Mouse (Mus musculus) midbrain, postnatal 0 days (tissue): Measurements from ENCODE around the gene Ppp1r21. TPM values are rescaled to one million over a fixed set of nuclear protein-coding genes. Genes with fewer than 3 reads are reported as not detected.

Experiments used
- ATAC-seq: fragments of 200-750 bp; cut with Nextera tagmentation; 2 replicates; pipeline ENCODE4 v1.8.0; 2017; ENCODE audit warnings: moderate number of reproducible peaks, mild to moderate bottlenecking, moderate TSS enrichment, moderate library complexity; ENCODE audit not compliant: low FRiP score
- DNase-seq: peaks from one replicate; pipeline ENCODE4 v3.0.0-alpha.2; 2015; ENCODE audit warnings: low spot score
- H3K27ac ChIP-seq: fragments of 300-500 bp; sonication (generic); 2 replicates; pipeline ENCODE4 v1.5.1; 2014; ENCODE audit warnings: low read depth, mild to moderate bottlenecking, low read length, mixed read lengths
- H3K27me3 ChIP-seq: fragments of 300-500 bp; sonication (generic); 2 replicates; pipeline ENCODE4 v1.6.1; 2014; ENCODE audit warnings: low read length, control low read depth, mixed read lengths; ENCODE audit not compliant: insufficient read depth
- H3K36me3 ChIP-seq: fragments of 300-500 bp; sonication (generic); 2 replicates; pipeline ENCODE4 v1.6.1; 2014; ENCODE audit warnings: low read length, control low read depth, mixed read lengths; ENCODE audit not compliant: insufficient read depth
- H3K4me1 ChIP-seq: fragments of 300-500 bp; sonication (generic); 2 replicates; pipeline ENCODE4 v1.6.1; 2014; ENCODE audit warnings: mild to moderate bottlenecking, control low read depth, antibody characterized with exemption, low read length, mixed read lengths; ENCODE audit not compliant: insufficient read depth
- H3K4me2 ChIP-seq: fragments of 300-500 bp; sonication (generic); 2 replicates; pipeline ENCODE4 v1.6.1; 2014; ENCODE audit warnings: low read depth, mild to moderate bottlenecking, low read length, mixed read lengths; ENCODE audit not compliant: poor library complexity, severe bottlenecking
- H3K4me3 ChIP-seq: fragments of 300-500 bp; sonication (generic); 2 replicates; pipeline ENCODE4 v1.5.1; 2014; ENCODE audit warnings: low read depth, mild to moderate bottlenecking, low read length, moderate library complexity
- H3K9ac ChIP-seq: fragments of 300-500 bp; sonication (generic); replicated peaks from 2 replicates; pipeline ENCODE4 v1.6.1; 2014; ENCODE audit warnings: mild to moderate bottlenecking, low read length, moderate library complexity, mixed read lengths; ENCODE audit not compliant: poor library complexity, severe bottlenecking
- H3K9me3 ChIP-seq: fragments of 300-500 bp; sonication (generic); 2 replicates; pipeline ENCODE4 v1.6.1; 2016; ENCODE audit warnings: low read length, control low read depth
- CTCF ChIP-seq: IDR thresholded peaks from 2 replicates; pipeline ENCODE4 v1.5.1; 2016; ENCODE audit warnings: antibody characterized with exemption, mild to moderate bottlenecking
- WGBS: fragments of 180-500 bp; shearing (Covaris S2); extraction: QIAGEN DNeasy Blood & Tissue Kit; methylation state at CpG from one replicate; pipeline ENCODE4 v1.1.7; 2014; 5-methylcytosine and 5-hydroxymethylcytosine counted together
- polyA plus RNA-seq: library from polyadenylated mRNA; unstranded; fragments of >200 nt; fragmentation: Nextera tagmentation; extraction: Ambion mirVana; gene quantifications from 2 replicates; pipeline ENCODE4 v1.2.1, GENCODE M21; 2015
- total RNA-seq: library from RNA; depleted of rRNA; stranded (reverse); fragments of >200 nt; gene quantifications from 2 replicates; pipeline ENCODE4 v1.2.3, GENCODE M21; 2014

Ppp1r21 gene
- total and polyA plus RNA-seq, 2 experiments from 2014 or later = 36.7 to 44.1 TPM

DNA sequence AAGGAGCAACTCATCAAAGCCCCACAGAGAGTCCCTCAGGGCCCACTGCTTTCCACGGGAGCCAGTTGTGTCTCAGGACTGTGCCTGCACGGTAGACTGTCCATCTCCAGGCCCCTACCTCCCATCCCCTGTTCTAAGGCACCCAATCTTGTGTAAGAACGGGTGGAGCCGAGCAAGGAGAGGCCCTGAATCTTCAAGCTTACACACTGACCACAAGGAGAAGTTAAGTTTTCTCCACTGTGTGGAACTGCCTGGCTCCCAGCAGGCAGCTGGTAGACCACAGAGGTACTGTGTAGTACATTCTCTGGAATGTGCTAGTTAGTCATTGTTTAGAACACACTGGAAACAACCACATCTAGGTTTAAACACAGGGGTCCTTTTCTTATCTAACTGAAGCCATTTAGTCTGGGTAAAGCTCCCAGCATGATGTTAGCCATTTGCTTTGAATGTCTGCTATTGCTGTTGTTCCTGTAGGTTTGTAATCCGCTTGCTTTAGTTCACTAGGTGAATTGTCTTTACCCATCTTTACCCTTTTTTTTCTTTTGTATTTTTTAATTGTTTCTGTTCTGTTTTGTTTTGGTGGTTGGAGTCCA is 31.7 kb upstream of the Ppp1r21 start:
- no peak for DNase-seq
- no peak for ATAC-seq
- H3K27ac ChIP-seq = no peak overlapping the region
- no peak overlapping the region for H3K4me2 ChIP-seq
- TF ChIP-seq CTCF = no peak
- no peak overlapping the region for H3K4me3 ChIP-seq
- no peaks in the 10 kb centered on the region for H3K36me3 ChIP-seq
- no peaks in the 10 kb centered on the region for H3K9me3 ChIP-seq
- no peak overlapping the region for H3K9ac ChIP-seq
- 76% methylated on average over 5 of the region's 5 CpGs for WGBS
- H3K27me3 ChIP-seq = no peaks in the 10 kb centered on the region
- peaks cover 5% of the 10 kb centered on the region for H3K4me1 ChIP-seq

DNA sequence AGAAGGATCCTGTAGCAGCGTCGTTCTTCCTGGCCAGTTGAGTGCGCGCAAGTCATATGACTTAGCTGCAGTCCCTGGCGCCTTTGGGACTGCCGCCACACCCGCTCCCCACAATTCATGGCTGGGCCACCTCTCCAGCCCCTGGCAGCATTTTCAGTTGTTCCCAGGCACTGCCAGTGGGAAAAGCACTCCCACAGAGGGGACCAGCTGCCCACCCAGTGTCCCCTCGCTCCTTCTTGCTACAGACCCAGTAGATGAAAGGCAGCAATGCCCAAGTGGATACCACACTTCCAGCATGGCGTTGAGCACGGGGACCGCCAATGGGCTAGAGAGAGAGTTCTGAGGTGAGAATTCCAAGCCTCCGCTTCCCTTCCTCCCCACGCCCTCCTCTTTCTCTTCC is 25.9 kb upstream of the Ppp1r21 start:
- no peak for DNase-seq
- H3K9me3 ChIP-seq = no peaks in the 10 kb centered on the region
- no peaks in the 10 kb centered on the region for H3K27me3 ChIP-seq
- H3K27ac ChIP-seq = no peak overlapping the region
- H3K9ac ChIP-seq = no peak overlapping the region
- ATAC-seq = no peak
- peaks cover 5% of the 10 kb centered on the region; the same call in 1 of the 2 replicates for H3K4me1 ChIP-seq
- 93% methylated on average over 13 of the region's 13 CpGs for WGBS
- no peak overlapping the region for H3K4me2 ChIP-seq
- H3K36me3 ChIP-seq = no peaks in the 10 kb centered on the region
- H3K4me3 ChIP-seq = no peak overlapping the region
- TF ChIP-seq CTCF = no peak

DNA sequence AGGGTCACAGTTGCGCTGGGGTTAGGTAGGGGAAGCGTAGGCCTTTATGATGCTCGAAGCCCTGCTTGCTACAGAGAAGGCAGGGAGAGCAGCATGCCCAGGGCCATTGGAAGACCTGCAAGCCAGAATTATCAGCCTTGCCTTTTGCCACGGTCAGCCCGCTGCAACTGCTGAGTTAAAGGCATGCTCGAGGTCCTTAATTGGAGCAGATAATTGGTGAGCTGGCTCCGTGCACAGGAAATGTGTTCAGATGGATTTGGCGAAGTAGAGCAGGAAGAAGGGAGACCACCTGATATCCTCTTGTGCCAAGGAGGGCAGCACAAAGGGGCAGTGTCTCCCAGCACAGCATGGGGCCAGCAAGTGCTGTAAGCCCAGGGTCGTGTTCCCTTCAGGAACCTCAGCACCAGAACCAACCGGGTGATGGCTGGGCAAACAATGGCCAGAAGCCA is 24.6 kb upstream of the Ppp1r21 start:
- WGBS = 32% methylated on average over 10 of the region's 10 CpGs
- no peaks in the 10 kb centered on the region for H3K27me3 ChIP-seq
- no peaks in the 10 kb centered on the region for H3K9me3 ChIP-seq
- peak; percentile 90 for ATAC-seq
- H3K4me2 ChIP-seq = no peak overlapping the region
- H3K4me1 ChIP-seq = peaks cover 5% of the 10 kb centered on the region; the same call in 1 of the 2 replicates
- H3K4me3 ChIP-seq = no peak overlapping the region
- no peak for TF ChIP-seq CTCF
- no peaks in the 10 kb centered on the region for H3K36me3 ChIP-seq
- H3K9ac ChIP-seq = no peak overlapping the region
- peak overlapping the region; percentile 32; the same call in 1 of the 2 replicates for H3K27ac ChIP-seq
- DNase-seq = peak; percentile 87

DNA sequence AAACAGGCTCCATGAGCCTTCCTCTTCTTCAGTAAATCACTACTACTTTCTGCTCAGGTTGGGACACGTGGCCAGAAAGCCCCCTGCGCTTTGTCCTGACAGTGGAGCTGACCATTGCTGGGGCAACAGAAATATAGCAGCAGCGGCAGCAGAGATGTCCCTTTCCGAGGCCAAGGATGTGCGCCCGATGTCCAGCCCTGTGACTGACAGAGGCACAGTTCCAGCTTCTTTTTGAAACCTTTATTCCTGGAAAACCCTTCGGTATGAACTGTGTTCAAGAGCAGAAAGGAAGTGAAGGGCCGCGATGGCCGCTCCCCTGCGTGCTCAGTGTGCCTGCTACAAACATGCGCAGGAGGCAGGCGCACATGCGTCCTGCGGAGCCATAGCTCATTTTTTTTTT is 24.0 kb upstream of the Ppp1r21 start:
- ATAC-seq (no peak; the same call in 1 of the 2 replicates), DNase-seq (no peak)
- no peak overlapping the region for H3K4me2 ChIP-seq
- H3K27ac ChIP-seq = no peak overlapping the region
- peaks cover 5% of the 10 kb centered on the region; the same call in 1 of the 2 replicates for H3K4me1 ChIP-seq
- H3K9ac ChIP-seq = no peak overlapping the region
- no peaks in the 10 kb centered on the region for H3K9me3 ChIP-seq
- 91% methylated on average over 15 of the region's 15 CpGs for WGBS
- no peak overlapping the region for H3K4me3 ChIP-seq
- H3K36me3 ChIP-seq = no peaks in the 10 kb centered on the region
- TF ChIP-seq CTCF = no peak
- H3K27me3 ChIP-seq = no peaks in the 10 kb centered on the region

DNA sequence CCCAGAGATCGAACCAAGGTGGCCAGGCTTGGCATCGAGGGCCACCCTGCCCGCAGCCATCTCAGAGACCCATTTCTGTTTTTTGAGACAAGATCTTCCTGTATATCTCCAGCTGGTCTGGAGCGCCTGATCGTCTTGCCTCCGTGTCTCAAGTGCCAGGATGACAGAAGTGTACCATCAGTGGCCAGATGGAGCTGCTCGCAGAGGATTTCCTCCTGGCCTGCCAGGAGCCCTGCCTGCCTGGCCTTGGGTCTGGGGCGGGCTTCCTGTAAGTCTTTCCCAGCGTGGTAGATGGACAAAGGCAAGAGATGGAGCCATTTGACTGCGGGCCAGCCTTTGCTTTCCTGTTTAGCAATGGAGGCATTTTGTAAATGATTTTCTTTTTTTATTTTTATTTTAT is 22.5 kb upstream of the Ppp1r21 start:
- Histone ChIP-seq H3K9ac (no peak overlapping the region), H3K9me3 (no peaks in the 10 kb centered on the region), H3K4me1 (peaks cover 5% of the 10 kb centered on the region; the same call in 1 of the 2 replicates), H3K4me3 (no peak overlapping the region), H3K4me2 (no peak overlapping the region), H3K27me3 (no peaks in the 10 kb centered on the region), H3K27ac (no peak overlapping the region), H3K36me3 (no peaks in the 10 kb centered on the region)
- no peak for TF ChIP-seq CTCF
- ATAC-seq (no peak), DNase-seq (peak; percentile 62)
- WGBS = 92% methylated on average over 10 of the region's 10 CpGs

DNA sequence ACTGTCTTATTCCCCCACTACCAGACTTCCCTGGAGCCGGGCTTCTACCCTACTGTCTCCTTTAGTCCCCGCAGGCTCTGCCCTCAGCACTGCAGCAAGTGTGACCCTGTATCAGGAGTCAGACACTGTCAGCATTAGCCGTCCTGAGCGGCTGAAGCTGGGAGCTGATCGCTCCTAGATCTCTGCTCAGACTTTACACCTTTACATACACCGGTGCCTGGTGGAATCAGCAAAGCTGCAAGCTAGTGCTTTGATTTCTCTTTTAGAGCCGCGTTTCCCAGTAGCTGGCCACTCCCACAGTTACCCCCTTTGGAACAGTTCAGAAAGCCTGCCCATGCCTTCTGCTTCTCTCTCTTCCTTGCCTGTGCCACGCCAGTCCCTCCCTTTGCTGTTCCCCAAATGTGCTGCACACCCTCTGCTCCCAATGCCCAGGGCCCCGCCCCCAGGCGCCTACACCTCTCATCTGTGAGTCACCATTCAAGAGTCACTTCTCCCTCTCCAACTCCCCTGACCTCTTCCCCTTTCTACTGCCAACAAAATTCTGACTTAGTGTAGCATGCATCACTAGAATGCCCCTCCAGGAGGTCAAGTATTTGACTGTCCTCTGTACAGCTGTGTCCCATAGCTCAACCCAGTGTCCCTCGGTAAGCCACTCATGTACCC is 20.9 kb upstream of the Ppp1r21 start:
- DNase-seq = no peak
- Histone ChIP-seq H3K27me3 (no peaks in the 10 kb centered on the region), H3K4me3 (no peak overlapping the region), H3K27ac (no peak overlapping the region), H3K4me1 (peaks cover 5% of the 10 kb centered on the region; the same call in 1 of the 2 replicates), H3K36me3 (no peaks in the 10 kb centered on the region), H3K9me3 (no peaks in the 10 kb centered on the region), H3K4me2 (no peak overlapping the region), H3K9ac (no peak overlapping the region)
- 34% methylated on average over 12 of the region's 12 CpGs for WGBS
- ATAC-seq = no peak
- TF ChIP-seq CTCF = no peak
